Mouse (Mus musculus) mesoderm, embryonic 11.5 days (tissue): ENCODE results near the gene 9930104L06Rik.

Experiments
- DNase-seq: peaks from one replicate; pipeline ENCODE4 v3.0.0-alpha.2; 2012; ENCODE audit warnings: low read depth, low spot score

The 9930104L06Rik gene

GRCm38 (mm10) chr4:124959062-124959461 is 22.2 kb downstream of the 9930104L06Rik start:
- no peak for DNase-seq

- DNase-seq: no peak
Measured at GRCm38 (mm10) chr4:124960940-124961339, 24.1 kb downstream of the 9930104L06Rik start.

- no peak for DNase-seq
Measured at GRCm38 (mm10) chr4:124962576-124962975, 25.7 kb downstream of the 9930104L06Rik start.

DNA sequence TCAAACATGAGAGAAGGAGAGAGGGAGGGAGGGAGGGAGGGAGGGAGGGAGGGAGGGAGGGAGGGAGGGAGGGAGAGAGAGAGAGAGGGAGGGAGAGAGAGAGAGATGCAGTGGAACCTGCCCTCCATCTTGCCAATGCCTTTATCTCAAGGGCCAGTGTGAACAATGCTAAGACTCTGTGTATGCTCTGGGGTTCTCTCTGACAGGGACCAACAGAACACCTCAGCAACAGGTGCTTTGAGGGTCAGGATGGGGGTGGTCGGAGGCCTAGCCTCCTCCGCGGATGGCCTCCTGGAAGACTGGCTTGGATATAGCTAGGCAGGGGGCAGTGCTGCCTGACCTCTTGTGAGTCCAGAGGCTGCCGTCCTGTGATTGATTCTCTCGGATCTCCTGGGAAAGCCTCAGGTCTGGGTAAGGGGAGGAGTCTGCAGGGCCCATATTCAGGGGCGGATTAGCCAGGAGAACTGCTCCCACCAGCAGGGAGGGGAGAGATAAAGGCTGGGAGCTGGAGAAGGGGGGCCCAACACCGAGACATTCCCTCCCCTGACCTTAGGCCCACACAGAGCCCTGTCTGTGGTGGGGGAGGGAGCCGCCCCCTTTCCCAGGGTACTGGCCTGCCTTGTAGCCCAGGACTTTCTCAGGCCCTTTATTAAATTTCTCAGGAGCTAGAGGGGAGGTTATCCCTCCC is 28.2 kb downstream of the 9930104L06Rik start:
- DNase-seq: no peak

GRCm38 (mm10) chr4:124968711-124969110 is 31.9 kb downstream of the 9930104L06Rik start:
- DNase-seq: no peak

GRCm38 (mm10) chr4:124969219-124969848 is 32.5 kb downstream of the 9930104L06Rik start:
- DNase-seq: no peak

- no peak for DNase-seq
Measured at GRCm38 (mm10) chr4:124970194-124970593, 33.3 kb downstream of the 9930104L06Rik start.

DNA sequence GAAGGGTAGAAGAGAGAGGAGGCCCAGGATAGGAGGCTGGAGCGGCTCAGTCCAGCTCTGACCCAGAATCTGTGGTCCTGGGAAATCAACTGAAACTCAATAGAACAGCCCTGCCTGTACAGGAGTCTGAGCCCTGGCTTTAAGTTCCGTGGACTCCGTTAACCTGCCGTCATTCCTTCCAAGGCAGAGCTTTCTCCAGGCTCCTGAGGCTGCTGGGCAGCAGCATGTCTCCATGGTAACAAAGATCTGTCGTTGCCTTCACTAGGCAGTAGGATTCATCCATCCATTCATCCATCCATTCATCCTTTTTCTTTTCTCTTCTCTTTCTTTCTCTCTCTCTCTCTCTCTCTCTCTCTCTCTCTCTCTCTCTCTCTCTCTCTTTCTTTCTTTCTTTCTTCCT is 33.8 kb downstream of the 9930104L06Rik start:
- DNase-seq: no peak

DNA sequence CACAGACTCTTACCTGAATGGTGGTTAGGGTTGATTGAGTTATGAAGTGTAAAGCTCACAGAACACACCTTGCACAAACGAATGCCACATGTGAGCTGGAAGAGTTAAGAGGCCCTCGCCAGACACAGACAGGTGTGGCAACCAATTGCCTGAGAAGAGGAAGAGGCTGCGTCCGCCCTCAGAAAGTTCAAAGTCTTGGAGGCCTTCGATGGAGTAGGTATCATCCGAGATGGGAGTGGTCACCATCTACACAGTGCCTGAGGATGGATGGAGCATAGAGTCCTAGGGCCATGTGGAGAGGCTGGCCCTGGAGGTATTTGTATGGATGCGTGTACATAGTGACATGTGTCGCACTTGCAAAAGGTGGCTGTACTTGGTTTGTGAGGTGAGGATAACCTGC is 34.2 kb downstream of the 9930104L06Rik start:
- DNase-seq: no peak

GRCm38 (mm10) chr4:124972316-124972715 is 35.5 kb downstream of the 9930104L06Rik start:
- DNase-seq: peak; percentile 64

DNA sequence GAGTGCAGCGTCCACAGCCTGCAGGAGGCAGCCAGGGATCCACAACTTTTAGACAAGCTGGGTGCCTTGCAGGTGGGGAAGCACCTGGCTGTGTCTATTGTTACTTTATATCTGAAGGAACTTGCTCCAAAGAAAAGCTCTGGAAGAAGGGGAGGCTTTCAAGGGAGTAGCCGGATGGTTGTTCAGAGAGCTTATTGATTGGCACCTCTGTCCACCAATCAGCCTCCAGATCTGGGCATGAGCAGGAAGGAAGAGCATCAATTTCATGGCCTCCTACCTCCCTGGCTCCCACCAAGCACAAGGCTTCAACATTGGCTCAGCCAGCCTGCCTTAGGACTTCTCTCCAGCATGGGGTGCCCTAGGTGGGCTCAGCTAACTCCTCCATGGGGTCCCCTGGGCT is 36.4 kb downstream of the 9930104L06Rik start:
- peak; percentile 63 for DNase-seq

GRCm38 (mm10) chr4:124978201-124978600 is 41.4 kb downstream of the 9930104L06Rik start:
- no peak for DNase-seq

DNA sequence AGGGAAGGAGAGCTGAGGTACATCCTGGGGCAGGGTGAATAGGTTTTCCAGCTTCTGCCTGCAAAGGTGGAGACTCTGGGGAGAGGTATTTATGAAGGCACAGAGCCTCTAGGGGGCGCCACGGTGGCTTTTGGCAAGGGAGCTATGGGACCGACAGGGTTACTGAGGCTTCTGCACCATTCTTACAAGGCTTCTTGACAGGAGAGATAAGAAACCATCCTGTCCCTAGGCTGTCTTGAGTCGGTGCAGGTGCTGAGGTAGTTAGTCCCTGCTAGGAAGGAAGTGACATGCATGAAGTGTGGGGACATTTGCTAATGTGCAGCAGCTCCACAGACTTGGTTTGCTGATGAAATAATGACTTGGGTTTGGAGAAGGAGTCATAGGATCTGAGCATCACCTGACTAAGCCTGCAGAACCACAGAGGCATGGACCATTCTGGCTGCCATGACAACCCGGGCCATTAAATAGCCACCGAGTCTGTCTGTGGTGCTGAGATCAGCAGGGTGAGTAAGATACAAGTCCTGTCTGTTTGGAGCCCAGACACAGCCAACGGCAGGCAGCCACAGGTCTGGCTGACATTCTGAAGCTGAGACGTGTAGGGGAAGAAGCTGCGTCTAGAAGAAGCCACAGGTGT is 47.2 kb downstream of the 9930104L06Rik start:
- no peak for DNase-seq

DNA sequence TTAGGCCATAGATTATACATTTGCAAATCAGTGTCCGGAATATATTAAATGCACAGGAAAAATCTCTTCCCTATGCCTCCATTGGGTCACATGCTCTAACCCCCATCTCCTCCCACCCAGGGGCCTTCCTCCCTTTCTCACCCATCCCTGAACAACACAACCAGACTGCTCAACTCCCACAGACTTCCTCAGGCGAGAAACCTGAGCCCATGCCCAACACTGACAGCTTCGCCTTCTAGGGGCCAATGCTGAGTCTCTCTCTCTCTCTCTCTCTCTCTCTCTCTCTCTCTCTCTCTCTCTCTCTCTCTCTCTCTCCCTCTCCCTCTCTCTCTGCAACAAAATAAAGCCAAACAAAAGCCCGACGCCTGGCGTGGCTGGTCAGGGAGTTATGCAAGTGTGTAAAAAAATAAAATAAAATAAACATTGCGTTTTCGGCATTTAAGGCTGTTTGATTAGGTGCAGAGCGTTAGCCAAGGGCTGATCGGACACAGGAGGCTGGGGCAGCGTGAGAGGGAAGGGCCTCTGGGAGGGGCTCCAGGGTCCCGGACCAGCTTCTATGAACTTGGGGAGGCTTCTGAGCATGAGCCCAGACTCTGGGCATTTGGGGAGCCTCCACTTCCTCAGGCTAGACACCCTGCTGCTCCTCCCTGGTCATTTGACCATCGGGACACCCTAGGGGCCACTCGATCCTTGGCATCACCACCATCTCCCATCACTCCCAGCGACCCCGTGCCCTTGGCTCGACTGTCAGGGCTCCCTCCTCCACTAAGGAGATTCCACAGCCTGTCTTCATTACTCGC is 48.2 kb downstream of the 9930104L06Rik start:
- DNase-seq: no peak

DNA sequence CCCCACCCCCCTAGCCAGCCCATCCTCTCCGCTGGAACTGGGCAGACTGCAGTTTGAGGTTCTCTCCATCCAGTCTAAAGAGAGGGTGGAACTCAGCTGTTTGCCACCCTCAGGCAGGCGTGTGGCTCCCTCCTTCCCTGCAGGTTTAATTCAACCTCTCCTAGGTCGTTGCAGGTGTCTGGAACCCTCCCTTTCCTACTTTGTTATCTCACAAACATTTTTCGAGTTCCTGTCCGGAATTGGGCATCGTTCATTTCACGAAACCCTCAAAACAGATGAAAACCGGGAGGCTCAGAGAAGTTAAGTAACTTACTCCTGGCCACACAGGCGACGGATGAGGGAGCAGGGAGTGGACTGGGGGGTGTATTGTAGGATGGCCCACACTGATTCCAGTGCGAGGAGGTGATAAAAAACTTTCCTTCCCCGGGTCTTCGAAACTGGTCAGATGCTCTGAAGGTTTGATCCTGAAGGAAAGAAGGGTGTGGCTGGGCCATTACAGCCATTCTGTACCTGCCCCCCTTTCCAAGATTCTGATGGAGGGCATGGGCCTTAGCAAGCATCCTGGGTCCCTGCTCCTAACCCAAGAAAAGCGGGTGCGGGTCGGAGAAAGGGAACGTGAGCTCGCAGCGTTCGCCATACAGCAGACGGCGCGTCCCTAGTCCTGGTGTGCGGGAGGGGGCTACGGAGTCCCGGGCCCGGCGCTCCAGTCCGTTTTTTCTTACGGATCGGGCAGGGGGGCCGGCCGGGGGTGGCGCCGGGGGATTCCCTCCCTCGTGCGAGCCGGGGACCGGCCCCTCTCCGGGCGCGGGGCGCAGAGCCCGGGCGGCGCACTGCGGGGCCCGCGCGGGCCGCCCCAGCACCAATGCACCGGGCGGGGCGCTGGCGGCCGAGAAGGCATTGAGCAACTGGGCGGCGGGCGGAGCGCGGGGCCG is 49.1 kb downstream of the 9930104L06Rik start, which contains the start of gene Rspo1:
Gene Rspo1 (plus strand): TSS at position 760 of the 932 bp plus-strand sequence.
- DNase-seq: no peak

DNA sequence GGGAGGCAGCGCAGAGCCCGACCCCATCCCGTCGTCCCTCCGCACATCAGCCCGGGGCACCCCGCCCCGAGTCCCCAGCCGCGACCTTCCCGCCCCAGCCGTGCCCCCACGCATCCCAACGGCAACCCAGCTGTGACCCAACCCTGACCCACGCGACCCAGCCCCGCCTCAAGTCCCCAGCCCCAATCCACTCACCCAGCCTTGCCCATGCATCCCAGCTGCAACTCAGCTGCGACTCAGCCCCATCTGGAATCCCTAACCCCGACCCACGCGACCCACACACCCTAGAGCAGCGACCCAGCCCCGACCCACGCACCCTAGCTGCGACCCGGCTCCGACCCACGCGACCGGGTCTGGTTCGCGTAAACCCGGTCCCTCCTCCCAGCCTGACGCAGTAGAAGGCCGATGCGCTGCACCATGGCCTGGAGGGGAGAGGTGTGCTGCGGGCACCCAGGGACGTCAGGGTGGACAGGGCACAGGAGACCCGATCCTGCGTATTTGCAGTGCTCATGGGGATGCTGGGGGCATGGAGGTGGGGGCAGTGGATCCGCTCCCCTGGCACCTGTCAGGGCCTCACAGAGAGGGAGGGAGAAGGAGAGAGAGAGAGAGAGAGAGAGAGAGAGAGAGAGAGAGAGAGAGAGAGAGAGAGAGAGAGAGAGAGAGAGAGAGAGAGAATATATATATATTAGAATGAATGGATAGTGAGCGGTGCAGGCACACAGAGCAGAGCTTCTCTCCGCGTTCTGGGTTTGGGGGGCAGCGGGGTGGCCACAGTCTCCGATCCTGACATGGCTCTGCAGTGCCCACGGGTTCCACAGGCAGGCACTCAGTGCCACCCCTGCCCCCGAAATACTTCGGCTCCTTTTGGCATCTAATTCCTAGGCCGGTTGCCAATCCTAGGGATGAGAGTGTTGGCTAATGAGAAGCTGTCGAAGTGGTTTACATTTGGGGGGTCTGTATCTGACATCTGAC is 50.2 kb downstream of the 9930104L06Rik start:
- no peak for DNase-seq

DNA sequence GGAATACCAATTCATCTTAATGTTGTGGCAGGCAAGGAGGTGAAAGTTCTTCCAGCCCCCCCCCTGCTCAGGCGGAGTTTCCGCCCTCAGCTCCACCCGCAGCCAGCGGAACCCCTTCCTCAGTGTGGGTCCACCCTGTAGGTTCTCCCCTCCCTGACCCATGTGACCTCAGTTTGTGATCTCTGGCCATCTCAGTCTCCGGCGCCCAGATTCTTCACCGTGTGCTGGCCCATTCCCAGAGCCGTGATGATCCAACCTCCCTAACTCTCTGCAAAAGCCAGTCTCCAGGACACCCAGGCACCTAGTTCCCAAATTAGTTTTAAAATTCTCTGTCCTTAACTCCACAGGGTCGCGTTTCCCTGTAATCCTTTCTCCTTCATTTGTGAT is 50.9 kb downstream of the 9930104L06Rik start:
- no peak for DNase-seq

DNA sequence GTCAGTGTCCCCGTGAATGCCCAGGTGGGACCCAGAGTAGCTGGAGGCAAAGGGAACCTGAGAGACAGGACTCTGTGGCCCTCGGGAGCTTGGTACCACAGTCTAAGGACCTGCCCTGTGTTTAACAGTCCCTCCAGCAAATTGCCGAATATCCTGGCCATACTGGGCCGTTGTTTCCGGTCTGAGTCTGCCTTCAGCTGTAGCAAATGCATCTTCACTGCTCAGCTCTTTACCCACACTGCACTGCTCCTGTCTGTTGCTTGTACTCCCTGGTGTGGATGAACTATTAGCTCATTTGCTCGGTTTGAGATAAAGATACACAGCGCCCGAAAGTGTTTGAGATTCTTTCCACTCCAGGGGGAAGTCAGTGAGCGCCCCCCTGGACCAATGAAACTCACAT is 51.5 kb downstream of the 9930104L06Rik start:
- no peak for DNase-seq

DNA sequence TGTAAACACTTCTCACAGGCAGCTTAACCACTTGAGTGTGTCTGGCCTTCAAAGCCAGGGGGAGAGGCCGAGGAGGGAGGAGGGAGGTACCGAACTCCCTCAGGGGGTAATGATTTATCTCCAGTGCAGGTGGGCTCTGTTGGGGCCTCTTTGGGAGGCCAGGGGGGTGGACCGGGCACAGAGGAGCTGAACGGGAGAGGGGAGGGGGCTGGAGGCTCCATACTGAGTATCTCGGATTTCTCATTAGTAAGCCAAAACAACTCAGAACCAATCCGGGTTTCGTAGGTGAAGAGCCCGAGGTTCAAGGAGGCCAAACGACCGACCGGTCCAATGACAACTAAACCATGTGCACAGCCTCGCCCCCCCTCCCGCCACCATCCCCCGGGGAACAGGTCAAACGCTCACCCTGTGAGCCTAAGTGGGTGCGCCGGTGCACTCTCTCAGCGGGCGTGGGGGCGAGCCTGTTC is 53.0 kb downstream of the 9930104L06Rik start:
- peak; percentile 70 for DNase-seq

GRCm38 (mm10) chr4:124990325-124990724 is 53.5 kb downstream of the 9930104L06Rik start:
- DNase-seq: no peak
